Mouse (Mus musculus): ENCODE measurements at regions not wholly inside any gene's neighbourhood (a gene's known extent, or its start where the extent isn't known, plus 50 kb on each side); places are given as distances from the start of the nearest gene placed in this dataset.

- ATAC-seq (ENCODE audit: insufficient read depth, low FRiP score), result no peak
- 90% methylated on average over 8 of the region's 8 CpGs for WGBS
- no peaks in the 10 kb centered on the region for H3K9me3 ChIP-seq (replicated peaks; ENCODE audit: control insufficient read depth, low read length)
- no peaks in the 10 kb centered on the region for H3K36me3 ChIP-seq (ENCODE audit: control insufficient read depth, insufficient read depth, low read length)
- H3K27ac ChIP-seq (ENCODE audit: low read length), result no peak overlapping the region
- H3K9ac ChIP-seq (ENCODE audit: low read length), result no peak overlapping the region
- no peak overlapping the region for H3K4me2 ChIP-seq (ENCODE audit: low read depth, low read length)
- H3K4me1 ChIP-seq (ENCODE audit: control insufficient read depth, insufficient read depth, low read length), result no peaks in the 10 kb centered on the region
- H3K4me3 ChIP-seq (replicated peaks; ENCODE audit: low read length), result no peak overlapping the region
- H3K27me3 ChIP-seq (ENCODE audit: control insufficient read depth, insufficient read depth, low read length), result no peaks in the 10 kb centered on the region
These were observed 745.1 kb upstream of the Gm19410 start for GRCm38 (mm10) chr8:35020480-35020879.

- H3K4me3 ChIP-seq (replicated peaks; ENCODE audit: low read length), result no peak overlapping the region
- H3K4me1 ChIP-seq (ENCODE audit: control insufficient read depth, insufficient read depth, low read length), result no peaks in the 10 kb centered on the region
- H3K9ac ChIP-seq (ENCODE audit: low read length), result no peak overlapping the region
- H3K27ac ChIP-seq (ENCODE audit: low read length), result no peak overlapping the region
- no peaks in the 10 kb centered on the region for H3K36me3 ChIP-seq (ENCODE audit: control insufficient read depth, insufficient read depth, low read length)
- H3K9me3 ChIP-seq (replicated peaks; ENCODE audit: control insufficient read depth, low read length), result no peaks in the 10 kb centered on the region
- no peak overlapping the region for H3K4me2 ChIP-seq (ENCODE audit: low read depth, low read length)
- H3K27me3 ChIP-seq (ENCODE audit: control insufficient read depth, insufficient read depth, low read length), result no peaks in the 10 kb centered on the region
- ATAC-seq (ENCODE audit: insufficient read depth, low FRiP score), result no peak
- 68% methylated on average over 6 of the region's 6 CpGs for WGBS
These were observed 742.9 kb upstream of the Gm19410 start for GRCm38 (mm10) chr8:35022649-35023048.

GRCm38 (mm10) chr8:35047798-35048197 is 717.8 kb upstream of the Gm19410 start:
- Histone ChIP-seq H3K4me3 (replicated peaks; ENCODE audit: low read length) (no peak overlapping the region), H3K4me2 (ENCODE audit: low read depth, low read length) (no peak overlapping the region), H3K9me3 (replicated peaks; ENCODE audit: control insufficient read depth, low read length) (no peaks in the 10 kb centered on the region), H3K27ac (ENCODE audit: low read length) (no peak overlapping the region), H3K36me3 (ENCODE audit: control insufficient read depth, insufficient read depth, low read length) (no peaks in the 10 kb centered on the region), H3K9ac (ENCODE audit: low read length) (no peak overlapping the region), H3K4me1 (ENCODE audit: control insufficient read depth, insufficient read depth, low read length) (no peaks in the 10 kb centered on the region), H3K27me3 (ENCODE audit: control insufficient read depth, insufficient read depth, low read length) (no peaks in the 10 kb centered on the region)
- no peak for ATAC-seq (ENCODE audit: insufficient read depth, low FRiP score)
- WGBS, result 68% methylated on average over 3 of the region's 3 CpGs

GRCm38 (mm10) chr8:35053444-35053843 is 712.1 kb upstream of the Gm19410 start:
- 85% methylated on average over 4 of the region's 4 CpGs for WGBS
- no peaks in the 10 kb centered on the region for H3K36me3 ChIP-seq (ENCODE audit: control insufficient read depth, insufficient read depth, low read length)

GRCm38 (mm10) chr8:35061048-35061447 is 704.5 kb upstream of the Gm19410 start:
- Histone ChIP-seq H3K9ac (ENCODE audit: low read length) (no peak overlapping the region), H3K4me2 (ENCODE audit: low read depth, low read length) (no peak overlapping the region), H3K36me3 (ENCODE audit: control insufficient read depth, insufficient read depth, low read length) (no peaks in the 10 kb centered on the region), H3K27ac (ENCODE audit: low read length) (no peak overlapping the region), H3K4me1 (ENCODE audit: control insufficient read depth, insufficient read depth, low read length) (no peaks in the 10 kb centered on the region), H3K27me3 (ENCODE audit: control insufficient read depth, insufficient read depth, low read length) (no peaks in the 10 kb centered on the region), H3K4me3 (replicated peaks; ENCODE audit: low read length) (no peak overlapping the region), H3K9me3 (replicated peaks; ENCODE audit: control insufficient read depth, low read length) (no peaks in the 10 kb centered on the region)
- WGBS, result 74% methylated on average over 5 of the region's 5 CpGs
- no peak for ATAC-seq (ENCODE audit: insufficient read depth, low FRiP score)

More at GRCm38 (mm10) chr8:35053444-35053843, 712.1 kb upstream of the Gm19410 start:
- Histone ChIP-seq H3K27ac (ENCODE audit: low read length) (no peak overlapping the region), H3K27me3 (ENCODE audit: control insufficient read depth, insufficient read depth, low read length) (no peaks in the 10 kb centered on the region), H3K9me3 (replicated peaks; ENCODE audit: control insufficient read depth, low read length) (no peaks in the 10 kb centered on the region), H3K4me1 (ENCODE audit: control insufficient read depth, insufficient read depth, low read length) (no peaks in the 10 kb centered on the region), H3K4me3 (replicated peaks; ENCODE audit: low read length) (no peak overlapping the region), H3K4me2 (ENCODE audit: low read depth, low read length) (no peak overlapping the region), H3K9ac (ENCODE audit: low read length) (no peak overlapping the region)
- no peak for ATAC-seq (ENCODE audit: insufficient read depth, low FRiP score)

GRCm38 (mm10) chr8:35068228-35068627 is 697.4 kb upstream of the Gm19410 start:
- WGBS, result 86% methylated on average over 2 of the region's 2 CpGs
- no peak for ATAC-seq (ENCODE audit: insufficient read depth, low FRiP score)
- Histone ChIP-seq H3K4me1 (ENCODE audit: control insufficient read depth, insufficient read depth, low read length) (no peaks in the 10 kb centered on the region), H3K9ac (ENCODE audit: low read length) (no peak overlapping the region), H3K4me2 (ENCODE audit: low read depth, low read length) (no peak overlapping the region), H3K27ac (ENCODE audit: low read length) (no peak overlapping the region), H3K9me3 (replicated peaks; ENCODE audit: control insufficient read depth, low read length) (no peaks in the 10 kb centered on the region), H3K4me3 (replicated peaks; ENCODE audit: low read length) (no peak overlapping the region), H3K27me3 (ENCODE audit: control insufficient read depth, insufficient read depth, low read length) (no peaks in the 10 kb centered on the region), H3K36me3 (ENCODE audit: control insufficient read depth, insufficient read depth, low read length) (no peaks in the 10 kb centered on the region)

GRCm38 (mm10) chr8:35070246-35070989 is 695.2 kb upstream of the Gm19410 start:
- Histone ChIP-seq H3K4me2 (ENCODE audit: low read depth, low read length) (no peak overlapping the region), H3K36me3 (ENCODE audit: control insufficient read depth, insufficient read depth, low read length) (no peaks in the 10 kb centered on the region), H3K4me3 (replicated peaks; ENCODE audit: low read length) (no peak overlapping the region), H3K27me3 (ENCODE audit: control insufficient read depth, insufficient read depth, low read length) (no peaks in the 10 kb centered on the region), H3K9ac (ENCODE audit: low read length) (no peak overlapping the region), H3K4me1 (ENCODE audit: control insufficient read depth, insufficient read depth, low read length) (no peaks in the 10 kb centered on the region), H3K27ac (ENCODE audit: low read length) (no peak overlapping the region), H3K9me3 (replicated peaks; ENCODE audit: control insufficient read depth, low read length) (no peaks in the 10 kb centered on the region)
- 72% methylated on average over 7 of the region's 7 CpGs for WGBS
- no peak for ATAC-seq (ENCODE audit: insufficient read depth, low FRiP score)

GRCm38 (mm10) chr8:35075971-35076370 is 689.6 kb upstream of the Gm19410 start:
- ATAC-seq (ENCODE audit: insufficient read depth, low FRiP score), result no peak
- H3K36me3 ChIP-seq (ENCODE audit: control insufficient read depth, insufficient read depth, low read length), result no peaks in the 10 kb centered on the region
- 85% methylated on average over 10 of the region's 10 CpGs for WGBS

GRCm38 (mm10) chr8:35083161-35083560 is 682.4 kb upstream of the Gm19410 start:
- H3K9ac ChIP-seq (ENCODE audit: low read length), result no peak overlapping the region
- H3K9me3 ChIP-seq (replicated peaks; ENCODE audit: control insufficient read depth, low read length), result no peaks in the 10 kb centered on the region
- no peak overlapping the region for H3K4me3 ChIP-seq (replicated peaks; ENCODE audit: low read length)
- no peaks in the 10 kb centered on the region for H3K36me3 ChIP-seq (ENCODE audit: control insufficient read depth, insufficient read depth, low read length)
- H3K4me1 ChIP-seq (ENCODE audit: control insufficient read depth, insufficient read depth, low read length), result no peaks in the 10 kb centered on the region
- 53% methylated on average over 1 of the region's 1 CpGs for WGBS
- no peak overlapping the region for H3K4me2 ChIP-seq (ENCODE audit: low read depth, low read length)
- no peaks in the 10 kb centered on the region for H3K27me3 ChIP-seq (ENCODE audit: control insufficient read depth, insufficient read depth, low read length)
- no peak overlapping the region for H3K27ac ChIP-seq (ENCODE audit: low read length)
- ATAC-seq (ENCODE audit: insufficient read depth, low FRiP score), result no peak

More at GRCm38 (mm10) chr8:35075971-35076370, 689.6 kb upstream of the Gm19410 start:
- no peak overlapping the region for H3K9ac ChIP-seq (ENCODE audit: low read length)
- H3K27me3 ChIP-seq (ENCODE audit: control insufficient read depth, insufficient read depth, low read length), result no peaks in the 10 kb centered on the region
- H3K27ac ChIP-seq (ENCODE audit: low read length), result no peak overlapping the region
- no peak overlapping the region for H3K4me2 ChIP-seq (ENCODE audit: low read depth, low read length)
- H3K4me1 ChIP-seq (ENCODE audit: control insufficient read depth, insufficient read depth, low read length), result no peaks in the 10 kb centered on the region
- H3K4me3 ChIP-seq (replicated peaks; ENCODE audit: low read length), result no peak overlapping the region
- no peaks in the 10 kb centered on the region for H3K9me3 ChIP-seq (replicated peaks; ENCODE audit: control insufficient read depth, low read length)

Data from stomach, embryonic 16.5 days (tissue).